Mouse (Mus musculus) midbrain, embryonic 10.5 days (tissue): Measurements from ENCODE around the gene Atp5h. TPM values are rescaled to one million over a fixed set of nuclear protein-coding genes. Genes with fewer than 3 reads are reported as not detected.
A peak's percentile ranks its signal among the peaks of the same experiment; 100 is the strongest.
"Not testable (repeated sequence)": the region's sequence is repeated elsewhere in the genome, so short reads cannot be mapped to it uniquely, and the experiment has no call there.

Experiments used
- DNase-seq: peaks from one replicate; pipeline ENCODE4 v3.0.0-alpha.2; 2017; ENCODE audit warnings: low spot score
- H3K27ac ChIP-seq: fragments of 300-500 bp; sonication (generic); replicated peaks from 2 replicates; pipeline ENCODE4 v1.5.1; 2016; ENCODE audit warnings: mild to moderate bottlenecking
- H3K27me3 ChIP-seq: fragments of 300-500 bp; sonication (generic); 2 replicates; pipeline ENCODE4 v1.6.1; 2016; ENCODE audit warnings: low read depth, mild to moderate bottlenecking; ENCODE audit not compliant: poor library complexity, severe bottlenecking
- H3K36me3 ChIP-seq: fragments of 300-500 bp; sonication (generic); 2 replicates; pipeline ENCODE4 v1.6.1; 2016; ENCODE audit warnings: mild to moderate bottlenecking, moderate library complexity
- H3K4me1 ChIP-seq: fragments of 300-500 bp; sonication (generic); 2 replicates; pipeline ENCODE4 v1.6.1; 2016
- H3K4me3 ChIP-seq: fragments of 300-500 bp; sonication (generic); 2 replicates; pipeline ENCODE4 v1.5.1; 2016; ENCODE audit warnings: mild to moderate bottlenecking, moderate library complexity
- H3K9me3 ChIP-seq: fragments of 300-500 bp; sonication (generic); replicated peaks from 2 replicates; pipeline ENCODE4 v1.6.1; 2016; ENCODE audit warnings: mild to moderate bottlenecking
- WGBS: fragments of 180-500 bp; shearing (Covaris S2); methylation state at CpG from one replicate; pipeline ENCODE4 v1.1.7; 2016; 5-methylcytosine and 5-hydroxymethylcytosine counted together
- polyA plus RNA-seq: library from polyadenylated mRNA; unstranded; fragments of >200 nt; fragmentation: Nextera tagmentation; extraction: Ambion mirVana; gene quantifications from 2 replicates; pipeline ENCODE4 v1.2.1, GENCODE M21; 2016

Gene Atp5h
- 926 and 929 TPM in 2 replicates for polyA plus RNA-seq

DNA sequence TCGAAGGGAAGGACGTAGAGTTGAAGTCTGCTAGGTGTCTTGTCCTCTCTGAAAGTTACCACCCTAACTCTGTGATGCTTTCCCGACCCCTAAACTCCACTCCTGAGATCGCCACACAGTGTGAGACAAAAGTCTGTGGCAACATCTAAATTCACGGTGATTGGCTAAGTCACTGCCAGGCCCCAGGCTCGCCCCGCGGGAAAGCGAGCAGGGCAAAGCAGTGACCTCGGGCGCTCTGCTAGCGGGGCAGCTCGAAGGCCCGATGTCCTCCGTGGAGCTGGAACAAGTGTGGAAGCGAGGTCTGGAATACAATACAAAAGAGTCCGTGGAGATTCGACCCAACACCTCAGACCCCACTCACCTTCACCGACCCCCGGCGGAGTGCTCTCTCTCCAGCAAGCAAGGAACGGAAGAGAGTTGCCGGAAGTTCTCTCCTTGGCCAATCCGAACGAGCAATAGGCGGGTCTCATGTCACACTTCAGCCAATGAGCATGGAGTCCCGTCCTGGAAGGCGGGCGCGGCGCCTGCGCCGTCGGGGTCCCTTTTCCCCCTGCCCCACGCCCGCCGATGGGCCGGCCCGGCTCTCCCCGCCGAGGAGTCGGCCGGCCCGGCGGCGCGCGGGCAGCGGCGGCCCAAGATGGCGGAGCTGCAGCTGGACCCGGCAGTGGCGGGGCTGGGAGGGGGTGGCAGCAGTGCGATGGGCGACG, at the start of gene Atp5h, which contains the start of gene Kctd2:
TSS of gene Atp5h (minus strand) at position 432 of the 707 bp plus-strand sequence.
TSS of gene Kctd2 (plus strand) at position 598 of the 707 bp plus-strand sequence.
- Histone ChIP-seq H3K4me3 (peak within 1 kb of the TSS; percentile 98), H3K4me1 (peaks cover 36% of the 10 kb centered on the region), H3K27ac (peak within 1 kb of the TSS; percentile 98), H3K36me3 (peaks cover 58% of the 10 kb centered on the region), H3K27me3 (no peaks in the 10 kb centered on the region), H3K9me3 (no peaks in the 10 kb centered on the region)
- peak; percentile 96 for DNase-seq
- under 1% methylated on average over 45 of the region's 56 CpGs for WGBS

DNA sequence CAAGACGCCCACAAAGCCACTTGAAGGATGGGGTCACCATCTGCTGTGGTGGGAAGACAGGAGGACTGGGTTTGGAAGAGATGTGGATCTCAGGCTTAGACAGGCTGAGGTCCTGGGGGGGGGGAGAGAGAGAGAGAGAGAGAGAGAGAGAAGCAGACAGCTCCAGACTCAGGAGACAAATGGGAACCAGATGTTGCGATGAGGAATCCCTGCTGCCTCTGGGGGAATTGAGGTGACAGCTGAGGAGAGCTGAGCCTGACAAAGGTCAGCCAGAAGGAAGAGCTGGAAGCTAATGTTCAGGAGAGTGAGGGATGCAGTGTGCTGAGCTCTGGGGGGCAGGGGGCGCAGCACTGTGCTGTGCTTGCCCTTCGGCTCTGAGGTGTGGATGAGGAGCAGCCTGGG, 47.5 kb upstream of the Atp5h start:
- no peaks in the 10 kb centered on the region for H3K9me3 ChIP-seq
- WGBS = 56% methylated on average over 4 of the region's 4 CpGs
- no peak overlapping the region for H3K4me3 ChIP-seq
- H3K27me3 ChIP-seq = 0 out of 2 replicates have a peak, but pooled peaks cover 6% of the 10 kb centered on the region
- peaks cover 14% of the 10 kb centered on the region for H3K4me1 ChIP-seq
- H3K36me3 ChIP-seq = no peaks in the 10 kb centered on the region
- peak overlapping the region; percentile 2; the same call in 1 of the 2 replicates for H3K27ac ChIP-seq
- DNase-seq = no peak

GRCm38 (mm10) chr11:115464851-115465250, 45.1 kb upstream of the Atp5h start:
- H3K36me3 ChIP-seq = no peaks in the 10 kb centered on the region
- no peak for DNase-seq
- WGBS = 89% methylated on average over 8 of the region's 8 CpGs
- H3K27ac ChIP-seq = no peak overlapping the region
- peaks cover 16% of the 10 kb centered on the region for H3K4me1 ChIP-seq
- no peaks in the 10 kb centered on the region for H3K9me3 ChIP-seq
- no peak overlapping the region for H3K4me3 ChIP-seq
- 0 out of 2 replicates have a peak, but pooled peaks cover 10% of the 10 kb centered on the region for H3K27me3 ChIP-seq

DNA sequence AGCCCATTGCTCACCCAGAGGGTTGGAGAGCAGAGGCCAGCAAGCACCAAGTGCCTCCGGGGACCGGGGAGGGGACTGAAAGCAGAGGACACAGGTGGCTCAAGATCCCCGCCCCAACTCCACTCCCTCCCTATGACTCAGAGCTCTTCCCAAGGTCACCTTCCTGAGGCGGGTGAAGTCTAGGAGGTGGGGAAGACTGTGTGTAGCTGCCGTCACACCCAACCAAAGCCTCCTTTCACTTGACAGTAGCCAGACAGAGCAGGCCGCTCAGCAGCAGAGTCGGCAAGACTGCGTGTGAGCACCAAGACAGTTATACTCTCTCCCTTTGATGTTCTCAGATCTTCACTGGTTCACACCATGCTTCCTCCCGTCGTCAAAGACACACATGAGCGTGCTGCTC, 43.6 kb upstream of the Atp5h start:
- no peak overlapping the region for H3K4me3 ChIP-seq
- no peaks in the 10 kb centered on the region for H3K36me3 ChIP-seq
- 0 out of 2 replicates have a peak, but pooled peaks cover 10% of the 10 kb centered on the region for H3K27me3 ChIP-seq
- H3K9me3 ChIP-seq = no peaks in the 10 kb centered on the region
- no peak overlapping the region for H3K27ac ChIP-seq
- DNase-seq = no peak
- 83% methylated on average over 11 of the region's 11 CpGs for WGBS
- H3K4me1 ChIP-seq = peaks cover 16% of the 10 kb centered on the region

- Histone ChIP-seq H3K27ac (peak within 1 kb of the TSS; percentile 6; the same call in 1 of the 2 replicates), H3K36me3 (no peaks in the 10 kb centered on the region), H3K4me3 (no peak within 1 kb of the TSS), H3K4me1 (peaks cover 20% of the 10 kb centered on the region), H3K27me3 (0 out of 2 replicates have a peak, but pooled peaks cover 10% of the 10 kb centered on the region), H3K9me3 (no peaks in the 10 kb centered on the region)
- DNase-seq = no peak
- 81% methylated on average over 16 of the region's 16 CpGs for WGBS
Measured at GRCm38 (mm10) chr11:115462243-115462891, 42.6 kb upstream of the Atp5h start, which contains the start of gene Slc16a5. Gene Slc16a5 (plus strand): TSS chr11:115462474.

DNA sequence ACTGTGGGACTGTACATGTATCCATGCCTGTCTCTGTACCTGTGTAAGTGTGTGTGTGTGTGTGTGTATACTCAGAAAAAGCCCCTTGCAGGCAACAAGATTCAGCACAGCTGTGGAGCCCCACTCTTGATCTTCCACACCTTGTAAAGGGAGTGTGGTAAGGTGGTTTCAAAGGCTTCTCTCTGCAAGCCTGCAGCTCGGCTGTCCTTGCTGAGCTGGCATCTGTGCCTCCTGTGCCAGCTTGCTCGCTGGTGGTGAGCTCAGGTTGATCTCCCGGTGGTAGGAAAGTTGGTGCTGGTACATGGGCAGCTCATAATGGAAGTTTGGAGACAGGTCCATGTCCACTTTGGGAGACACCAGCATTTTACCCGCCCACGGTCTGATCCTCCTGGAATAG, 42.1 kb upstream of the Atp5h start:
- Histone ChIP-seq H3K36me3 (no peaks in the 10 kb centered on the region), H3K27me3 (0 out of 2 replicates have a peak, but pooled peaks cover 10% of the 10 kb centered on the region), H3K4me3 (no peak overlapping the region), H3K9me3 (no peaks in the 10 kb centered on the region), H3K27ac (no peak overlapping the region; the same call in 1 of the 2 replicates), H3K4me1 (peaks cover 18% of the 10 kb centered on the region)
- no peak for DNase-seq
- 78% methylated on average over 5 of the region's 5 CpGs for WGBS

DNA sequence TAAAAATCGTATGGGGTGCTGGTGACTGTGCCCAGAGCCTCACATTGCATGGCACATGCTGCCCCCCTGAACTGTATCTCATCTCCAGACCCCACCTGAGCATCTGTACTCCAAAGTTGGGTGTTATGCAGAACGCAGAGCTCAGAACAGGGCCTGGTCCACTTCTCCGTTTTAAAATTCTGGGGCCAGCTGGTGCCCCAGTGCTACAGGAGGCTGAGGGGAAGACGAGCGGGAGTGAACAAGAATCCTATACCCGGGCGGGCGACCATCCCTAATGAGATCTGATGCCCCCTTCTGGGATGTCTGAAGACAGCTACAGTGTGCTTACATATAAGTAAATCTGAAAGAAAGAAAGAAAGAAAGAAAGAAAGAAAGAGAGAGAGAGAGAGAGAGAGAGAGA, 41.2 kb upstream of the Atp5h start:
- H3K27me3 ChIP-seq = 0 out of 2 replicates have a peak, but pooled peaks cover 10% of the 10 kb centered on the region
- no peak overlapping the region for H3K27ac ChIP-seq
- DNase-seq = no peak
- no peak overlapping the region for H3K4me3 ChIP-seq
- H3K9me3 ChIP-seq = no peaks in the 10 kb centered on the region
- H3K4me1 ChIP-seq = peaks cover 15% of the 10 kb centered on the region
- no peaks in the 10 kb centered on the region for H3K36me3 ChIP-seq
- 16% methylated on average over 8 of the region's 8 CpGs for WGBS

GRCm38 (mm10) chr11:115457405-115457804, 37.6 kb upstream of the Atp5h start:
- no peak for DNase-seq
- WGBS = 50% methylated on average over 6 of the region's 6 CpGs
- Histone ChIP-seq H3K27ac (no peak overlapping the region), H3K4me3 (no peak overlapping the region), H3K27me3 (0 out of 2 replicates have a peak, but pooled peaks cover 4% of the 10 kb centered on the region), H3K4me1 (peaks cover 15% of the 10 kb centered on the region), H3K9me3 (no peaks in the 10 kb centered on the region), H3K36me3 (no peaks in the 10 kb centered on the region)

DNA sequence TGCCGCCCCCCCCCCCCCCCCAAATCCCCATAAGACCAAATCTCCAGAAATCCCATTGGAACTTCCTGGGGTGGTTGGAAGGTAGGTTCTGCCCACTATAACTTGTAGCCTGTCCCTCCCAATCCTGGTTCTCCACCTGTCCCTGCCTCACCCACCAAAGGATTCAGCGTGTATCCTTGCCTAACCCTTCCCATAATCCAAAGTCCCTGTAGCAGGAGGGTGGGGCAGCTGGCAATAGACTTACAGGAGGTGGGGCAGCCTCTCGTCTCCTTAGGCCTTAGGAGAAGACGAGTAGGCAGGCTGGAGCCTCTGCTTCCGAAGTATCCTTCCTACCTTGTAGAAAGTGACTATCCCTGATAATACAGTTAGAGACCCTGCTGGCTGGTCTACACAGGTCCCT, 36.4 kb upstream of the Atp5h start:
- Histone ChIP-seq H3K4me1 (peaks cover 15% of the 10 kb centered on the region), H3K27ac (no peak overlapping the region), H3K9me3 (no peaks in the 10 kb centered on the region), H3K36me3 (no peaks in the 10 kb centered on the region), H3K27me3 (no peaks in the 10 kb centered on the region), H3K4me3 (no peak overlapping the region)
- 94% methylated on average over 5 of the region's 5 CpGs for WGBS
- no peak for DNase-seq

GRCm38 (mm10) chr11:115455619-115456018, 35.9 kb upstream of the Atp5h start:
- no peaks in the 10 kb centered on the region for H3K36me3 ChIP-seq
- no peaks in the 10 kb centered on the region for H3K9me3 ChIP-seq
- no peak for DNase-seq
- 87% methylated on average over 15 of the region's 15 CpGs for WGBS
- no peaks in the 10 kb centered on the region for H3K27me3 ChIP-seq
- H3K4me1 ChIP-seq = peaks cover 12% of the 10 kb centered on the region
- H3K27ac ChIP-seq = no peak overlapping the region
- no peak overlapping the region for H3K4me3 ChIP-seq

DNA sequence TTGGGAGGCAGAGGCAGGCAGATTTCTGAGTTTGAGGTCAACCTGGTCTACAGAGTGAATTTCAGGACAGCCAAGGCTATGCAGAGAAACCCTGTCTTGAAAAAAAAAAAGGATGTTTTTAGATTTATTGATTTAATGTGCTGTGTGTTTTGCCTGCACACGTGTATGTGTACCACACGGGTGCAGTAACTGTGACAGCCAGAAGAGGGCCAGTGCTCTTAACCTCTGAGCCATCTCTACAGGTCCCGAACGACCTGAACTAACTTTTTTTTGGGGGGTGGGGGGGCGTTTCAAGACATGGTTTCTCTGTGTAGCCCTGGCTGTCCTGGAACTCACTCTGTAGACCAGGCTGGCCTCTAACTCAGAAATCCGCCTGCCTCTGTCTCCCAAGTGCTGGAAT, 35.1 kb upstream of the Atp5h start:
- not testable (repeated sequence) for H3K9me3 ChIP-seq, H3K27me3 ChIP-seq, DNase-seq, H3K27ac ChIP-seq, H3K4me3 ChIP-seq, H3K36me3 ChIP-seq
- peaks cover 12% of the 10 kb centered on the region for H3K4me1 ChIP-seq
- 86% methylated on average over 6 of the region's 6 CpGs for WGBS

GRCm38 (mm10) chr11:115453306-115453705, 33.5 kb upstream of the Atp5h start:
- Histone ChIP-seq H3K4me3 (no peak overlapping the region), H3K27me3 (no peaks in the 10 kb centered on the region), H3K9me3 (no peaks in the 10 kb centered on the region), H3K4me1 (peaks cover 27% of the 10 kb centered on the region), H3K36me3 (no peaks in the 10 kb centered on the region), H3K27ac (no peak overlapping the region)
- WGBS = 73% methylated on average over 4 of the region's 4 CpGs
- DNase-seq = no peak
